Comparison of ENCODE assay signal across 11 mouse cellular contexts in the genomic region with DNA sequence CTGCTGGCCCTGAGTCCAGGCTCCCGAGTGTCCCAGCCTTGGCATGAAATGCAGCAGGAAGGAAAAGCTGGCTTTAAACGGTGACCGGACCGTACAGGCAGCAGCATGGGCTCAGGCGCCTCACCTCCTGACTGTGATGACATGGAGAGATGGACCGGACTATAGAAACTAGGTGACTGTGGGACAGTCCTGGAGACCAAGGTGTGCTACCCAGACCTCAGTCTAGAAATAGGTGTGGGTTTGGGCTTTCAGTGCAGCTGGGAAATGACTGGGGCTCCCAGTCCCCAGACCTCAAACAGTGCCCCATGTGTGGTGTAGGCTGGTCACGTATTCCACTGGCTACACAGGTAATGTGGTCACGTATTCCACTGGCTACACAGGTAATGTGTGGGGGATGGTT. TPM values are rescaled to one million over a fixed set of nuclear protein-coding genes. Genes with fewer than 3 reads are reported as not detected.
DNase-seq lines count a peak whose midpoint lies in the region; ATAC-seq and TF ChIP-seq lines count a peak whose summit lies in the region.
"Had no signal": no experiment of that assay in that cellular context is flagged by ENCODE, and none has a peak within 500 bp of the region (broad histone marks: within the 10 kb centered on the region; RNA-seq: fewer than 3 reads in every experiment).

No protein-coding gene starts in this region.

- no peaks in the 10 kb centered on the region for H3K4me1 ChIP-seq in hindbrain, postnatal 0 days (ENCODE audit: insufficient read depth, low read length)
- no peaks in the 10 kb centered on the region for H3K4me1 ChIP-seq in hindbrain, embryonic 11.5 days (replicated peaks; ENCODE audit: control insufficient read depth, insufficient read depth, low read length)
- peaks cover 9% of the 10 kb centered on the region; the same call in 1 of the 2 replicates for H3K4me1 ChIP-seq in spleen, adult 2 months (ENCODE audit: control insufficient read depth, insufficient read depth, insufficient read length)
- peaks cover 63% of the 10 kb centered on the region for H3K4me1 ChIP-seq in liver, embryonic 12.5 days
- H3K4me1 ChIP-seq in stomach, embryonic 16.5 days (ENCODE audit: control insufficient read depth, insufficient read depth, low read length) = no peaks in the 10 kb centered on the region

- intact Hi-C loops in left cerebral cortex, postnatal 10 days (cut with DNase I) = no loop called here

- no peak for DNase-seq in hindbrain, postnatal 0 days (ENCODE audit: low spot score)
- no peak for DNase-seq in hindbrain, embryonic 11.5 days (ENCODE audit: low spot score)
- DNase-seq in spleen, adult 2 months (ENCODE audit: low read depth in 1 of 2, low spot score in 2 of 2) = no peak
- no peak for DNase-seq in spleen, postnatal 14 days (ENCODE audit: low spot score in 2 of 2)
- DNase-seq in left cerebral cortex, postnatal 10 days (ENCODE audit: extremely low spot score in 1 of 2, low spot score in 2 of 2) = no peak
- DNase-seq: embryo, embryonic 11 days had no signal

- H3K27ac ChIP-seq in hindbrain, postnatal 0 days = peak overlapping the region; percentile 58
- H3K27ac ChIP-seq in hindbrain, embryonic 11.5 days (ENCODE audit: low read depth, low read length) = no peak overlapping the region
- peak overlapping the region; percentile 92 for H3K27ac ChIP-seq in spleen, adult 2 months (ENCODE audit: insufficient read depth, low read length)
- H3K27ac ChIP-seq in liver, embryonic 12.5 days = peak overlapping the region; percentile 85
- H3K27ac ChIP-seq in stomach, embryonic 16.5 days (ENCODE audit: low read length) = peak overlapping the region; percentile 49; the same call in 1 of the 2 replicates

- no peaks in the 10 kb centered on the region for H3K27me3 ChIP-seq in hindbrain, postnatal 0 days (ENCODE audit: insufficient read depth, low read length)
- no peaks in the 10 kb centered on the region for H3K27me3 ChIP-seq in hindbrain, embryonic 11.5 days (ENCODE audit: control insufficient read depth, insufficient read depth, low read length)
- no peaks in the 10 kb centered on the region for H3K27me3 ChIP-seq in spleen, adult 2 months (ENCODE audit: control insufficient read depth, insufficient read depth, low read length)
- H3K27me3 ChIP-seq in liver, embryonic 12.5 days (replicated peaks) = no peaks in the 10 kb centered on the region
- no peaks in the 10 kb centered on the region for H3K27me3 ChIP-seq in stomach, embryonic 16.5 days (ENCODE audit: control insufficient read depth, insufficient read depth, low read length)

- H3K4me3 ChIP-seq in hindbrain, postnatal 0 days (ENCODE audit: low read length) = no peak overlapping the region
- H3K4me3 ChIP-seq in hindbrain, embryonic 11.5 days (ENCODE audit: low read depth, low read length) = no peak overlapping the region
- peak overlapping the region; percentile 53; the same call in 1 of the 2 replicates for H3K4me3 ChIP-seq in spleen, adult 2 months (ENCODE audit: extremely low read depth, insufficient read depth, insufficient read length)
- H3K4me3 ChIP-seq in liver, embryonic 12.5 days = no peak overlapping the region
- H3K4me3 ChIP-seq in stomach, embryonic 16.5 days (replicated peaks; ENCODE audit: low read length) = no peak overlapping the region
- H3K4me3 ChIP-seq: myocyte had no signal

- H3K9me3 ChIP-seq in hindbrain, postnatal 0 days (ENCODE audit: low read length) = no peaks in the 10 kb centered on the region
- no peaks in the 10 kb centered on the region for H3K9me3 ChIP-seq in hindbrain, embryonic 11.5 days (ENCODE audit: control insufficient read depth, low read length)
- no peaks in the 10 kb centered on the region for H3K9me3 ChIP-seq in liver, embryonic 12.5 days (replicated peaks)
- no peaks in the 10 kb centered on the region for H3K9me3 ChIP-seq in stomach, embryonic 16.5 days (replicated peaks; ENCODE audit: control insufficient read depth, low read length)

- H3K4me2 ChIP-seq in hindbrain, postnatal 0 days (ENCODE audit: low read depth, low read length) = no peak overlapping the region
- H3K4me2 ChIP-seq in hindbrain, embryonic 11.5 days (replicated peaks; ENCODE audit: low read depth, low read length) = no peak overlapping the region
- peak overlapping the region; percentile 61 for H3K4me2 ChIP-seq in liver, embryonic 12.5 days
- H3K4me2 ChIP-seq in stomach, embryonic 16.5 days (ENCODE audit: low read depth, low read length) = peak overlapping the region; percentile 16; the same call in 1 of the 2 replicates

- TF ChIP-seq POLR2A in spleen, adult 2 months (IDR thresholded peaks at IDR 0.05; ENCODE audit: low read depth, low read length) = no peak

- 82% methylated on average over 8 of the region's 8 CpGs for WGBS in hindbrain, postnatal 0 days
- WGBS in hindbrain, embryonic 11.5 days = 87% methylated on average over 8 of the region's 8 CpGs
- 52% methylated on average over 8 of the region's 8 CpGs for WGBS in spleen, adult 2 months
- WGBS in liver, embryonic 12.5 days (ENCODE audit: insufficient replicate concordance) = 59% methylated on average over 8 of the region's 8 CpGs
- 82% methylated on average over 8 of the region's 8 CpGs for WGBS in stomach, embryonic 16.5 days

- H3K36me3 ChIP-seq in hindbrain, postnatal 0 days (ENCODE audit: insufficient read depth, low read length) = peaks cover 40% of the 10 kb centered on the region
- H3K36me3 ChIP-seq in hindbrain, embryonic 11.5 days (ENCODE audit: control insufficient read depth, insufficient read depth, low read length) = peaks cover 11% of the 10 kb centered on the region; the same call in 1 of the 2 replicates
- peaks cover 32% of the 10 kb centered on the region for H3K36me3 ChIP-seq in spleen, adult 2 months (ENCODE audit: control insufficient read depth, insufficient read depth, low read length)
- peaks cover 66% of the 10 kb centered on the region for H3K36me3 ChIP-seq in liver, embryonic 12.5 days
- 0 out of 2 replicates have a peak, but pooled peaks cover 22% of the 10 kb centered on the region for H3K36me3 ChIP-seq in stomach, embryonic 16.5 days (ENCODE audit: control insufficient read depth, insufficient read depth, low read length)

- no peak for TF ChIP-seq CTCF in hindbrain, postnatal 0 days (IDR thresholded peaks at IDR 0.05; ENCODE audit: low read depth)
- TF ChIP-seq CTCF in spleen, adult 2 months (IDR thresholded peaks at IDR 0.05; ENCODE audit: extremely low read depth, insufficient read depth, insufficient read length, insufficient replicate concordance) = no peak

- no peak overlapping the region for H3K9ac ChIP-seq in hindbrain, postnatal 0 days (replicated peaks; ENCODE audit: low read length)
- no peak overlapping the region for H3K9ac ChIP-seq in hindbrain, embryonic 11.5 days (ENCODE audit: low read depth, low read length)
- peak overlapping the region; percentile 48 for H3K9ac ChIP-seq in liver, embryonic 12.5 days
- no peak overlapping the region for H3K9ac ChIP-seq in stomach, embryonic 16.5 days (ENCODE audit: low read length)

- no peak for ATAC-seq in hindbrain, postnatal 0 days
- no peak for ATAC-seq in hindbrain, embryonic 11.5 days (ENCODE audit: low FRiP score)
- 0 out of 2 replicates have a peak, but pooled peaks have one; percentile 13 for ATAC-seq in liver, embryonic 12.5 days
- no peak for ATAC-seq in stomach, embryonic 16.5 days (ENCODE audit: insufficient read depth, low FRiP score)

RNA-seq across cellular contexts. Expression of a gene that starts 16.6 kb away (rescaled TPM):
- total RNA-seq in hindbrain, postnatal 0 days (2014; rRNA removed) = 250 and 316 TPM in 2 replicates
- polyA plus RNA-seq in hindbrain, postnatal 0 days (2015; fragmentation: Nextera tagmentation; extraction: Ambion mirVana) = 354 and 366 TPM in 2 replicates
- 163 and 167 TPM in 2 replicates for polyA plus RNA-seq in hindbrain, embryonic 11.5 days (2014; fragmentation: Nextera tagmentation; extraction: Ambion mirVana)
- 24.1 and 38.5 TPM in 2 replicates for polyA plus RNA-seq in spleen, adult 2 months (2012; rRNA removed)
- polyA plus RNA-seq in liver, embryonic 12.5 days (2016; fragmentation: Nextera tagmentation; extraction: Ambion mirVana) = 37.4 and 41.8 TPM in 2 replicates
- polyA plus RNA-seq in stomach, embryonic 16.5 days (2015; fragmentation: Nextera tagmentation; extraction: Ambion mirVana) = 66.8 and 71.8 TPM in 2 replicates
- 100 to 1,000 TPM; 165 to 184 TPM for total RNA-seq in left cerebral cortex, postnatal 10 days (2021)

RNA-seq across cellular contexts. Expression of a gene that starts 31.3 kb away (rescaled TPM):
- 41.2 and 43.5 TPM in 2 replicates for total RNA-seq in hindbrain, postnatal 0 days (2014; rRNA removed)
- 34.4 and 36.4 TPM in 2 replicates for polyA plus RNA-seq in hindbrain, postnatal 0 days (2015; fragmentation: Nextera tagmentation; extraction: Ambion mirVana)
- polyA plus RNA-seq in hindbrain, embryonic 11.5 days (2014; fragmentation: Nextera tagmentation; extraction: Ambion mirVana) = 36.3 and 42.2 TPM in 2 replicates
- 71.6 and 92.1 TPM in 2 replicates for polyA plus RNA-seq in spleen, adult 2 months (2012; rRNA removed)
- polyA plus RNA-seq in liver, embryonic 12.5 days (2016; fragmentation: Nextera tagmentation; extraction: Ambion mirVana) = 28.1 and 28.3 TPM in 2 replicates
- polyA plus RNA-seq in stomach, embryonic 16.5 days (2015; fragmentation: Nextera tagmentation; extraction: Ambion mirVana) = 35.9 and 42.0 TPM in 2 replicates
- total RNA-seq in left cerebral cortex, postnatal 10 days (2021) = 10 to 100 TPM; 46.8 to 47.2 TPM

RNA-seq across cellular contexts. Expression of a gene that starts 32.2 kb away (rescaled TPM):
- total RNA-seq in hindbrain, postnatal 0 days (2014; rRNA removed) = 44.7 and 55.1 TPM in 2 replicates
- polyA plus RNA-seq in hindbrain, postnatal 0 days (2015; fragmentation: Nextera tagmentation; extraction: Ambion mirVana) = 30.7 and 31.4 TPM in 2 replicates
- 71.0 and 71.7 TPM in 2 replicates for polyA plus RNA-seq in hindbrain, embryonic 11.5 days (2014; fragmentation: Nextera tagmentation; extraction: Ambion mirVana)
- 69.3 and 84.0 TPM in 2 replicates for polyA plus RNA-seq in spleen, adult 2 months (2012; rRNA removed)
- 85.2 and 87.5 TPM in 2 replicates for polyA plus RNA-seq in liver, embryonic 12.5 days (2016; fragmentation: Nextera tagmentation; extraction: Ambion mirVana)
- polyA plus RNA-seq in stomach, embryonic 16.5 days (2015; fragmentation: Nextera tagmentation; extraction: Ambion mirVana) = 12.7 and 13.1 TPM in 2 replicates
- 10 to 100 TPM; 34.7 to 36.3 TPM for total RNA-seq in left cerebral cortex, postnatal 10 days (2021)

RNA-seq across cellular contexts. Expression of a gene that starts 46.8 kb away (rescaled TPM):
- total RNA-seq in hindbrain, postnatal 0 days (2014; rRNA removed) = not detected in 2 replicates
- polyA plus RNA-seq in hindbrain, postnatal 0 days (2015; fragmentation: Nextera tagmentation; extraction: Ambion mirVana) = not detected in 2 replicates
- polyA plus RNA-seq in hindbrain, embryonic 11.5 days (2014; fragmentation: Nextera tagmentation; extraction: Ambion mirVana) = not detected in 2 replicates
- polyA plus RNA-seq in spleen, adult 2 months (2012; rRNA removed) = 0.05 TPM in 1 of 2 replicates, not detected in the other
- not detected in 2 replicates for polyA plus RNA-seq in liver, embryonic 12.5 days (2016; fragmentation: Nextera tagmentation; extraction: Ambion mirVana)
- polyA plus RNA-seq in stomach, embryonic 16.5 days (2015; fragmentation: Nextera tagmentation; extraction: Ambion mirVana) = not detected in 2 replicates
- not detected for total RNA-seq in left cerebral cortex, postnatal 10 days (2021)
- total RNA-seq: gastrocnemius, postnatal 4 days; layer of hippocampus, postnatal 25 days had no signal
- polyA plus RNA-seq: myocyte had no signal

RNA-seq across cellular contexts. Expression of a gene that starts 51.8 kb away (rescaled TPM):
- 3.5 and 3.9 TPM in 2 replicates for total RNA-seq in hindbrain, postnatal 0 days (2014; rRNA removed)
- 2.4 and 2.8 TPM in 2 replicates for polyA plus RNA-seq in hindbrain, postnatal 0 days (2015; fragmentation: Nextera tagmentation; extraction: Ambion mirVana)
- 0.40 and 0.69 TPM in 2 replicates for polyA plus RNA-seq in hindbrain, embryonic 11.5 days (2014; fragmentation: Nextera tagmentation; extraction: Ambion mirVana)
- not detected in 2 replicates for polyA plus RNA-seq in spleen, adult 2 months (2012; rRNA removed)
- not detected in 2 replicates for polyA plus RNA-seq in liver, embryonic 12.5 days (2016; fragmentation: Nextera tagmentation; extraction: Ambion mirVana)
- polyA plus RNA-seq in stomach, embryonic 16.5 days (2015; fragmentation: Nextera tagmentation; extraction: Ambion mirVana) = 0.18 TPM in 1 of 2 replicates, not detected in the other
- total RNA-seq in left cerebral cortex, postnatal 10 days (2021) = 1 to 10 TPM; 1.3 to 2.0 TPM
- total RNA-seq: gastrocnemius, postnatal 4 days had no signal

Comparison
In these comparisons a context has a peak if more than half of its experiments do, and no peak if none do; other contexts are left out.
1. H3K4me2 ChIP-seq: peak in liver, embryonic 12.5 days (single experiment) and stomach, embryonic 16.5 days (single experiment); none in hindbrain, postnatal 0 days (single experiment) and hindbrain, embryonic 11.5 days (single experiment).